8 mouse cellular contexts compared by ENCODE assay signal in the genomic region with DNA sequence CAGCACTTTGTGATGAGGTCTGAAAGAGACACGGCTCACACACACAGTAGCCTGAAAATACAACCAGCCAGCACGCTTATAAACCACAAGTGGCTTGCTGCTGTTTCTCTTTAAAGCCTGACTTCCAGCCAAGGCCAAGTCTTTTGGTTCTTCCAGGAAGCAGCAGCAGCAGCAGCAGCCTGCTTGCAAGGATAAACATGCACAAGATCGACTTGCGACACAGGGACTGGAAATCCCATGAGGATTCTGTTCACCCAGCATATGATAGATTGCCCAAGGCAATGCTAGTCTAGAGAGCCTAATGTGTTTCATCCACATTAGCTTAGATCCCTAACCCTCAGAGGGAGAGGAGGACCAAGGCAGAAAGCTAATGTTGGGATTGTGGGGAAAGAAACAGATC. TPM values are rescaled to one million over a fixed set of nuclear protein-coding genes. Genes with fewer than 3 reads are reported as not detected.
DNase-seq lines count a peak whose midpoint lies in the region; ATAC-seq and TF ChIP-seq lines count a peak whose summit lies in the region.

No protein-coding gene starts in this region.

- H3K9ac ChIP-seq in embryonic facial prominence, embryonic 15.5 days = no peak overlapping the region
- no peak overlapping the region for H3K9ac ChIP-seq in limb, embryonic 12.5 days (replicated peaks)

- H3K4me1 ChIP-seq in embryonic facial prominence, embryonic 15.5 days = peaks cover 35% of the 10 kb centered on the region
- H3K4me1 ChIP-seq in limb, embryonic 12.5 days (replicated peaks) = peaks cover 48% of the 10 kb centered on the region
- no peaks in the 10 kb centered on the region for H3K4me1 ChIP-seq in small intestine, adult 2 months (ENCODE audit: control insufficient read depth, insufficient read depth, insufficient read length, low read length)

- H3K27ac ChIP-seq in embryonic facial prominence, embryonic 15.5 days (replicated peaks) = peak overlapping the region; percentile 56
- H3K27ac ChIP-seq in limb, embryonic 12.5 days = peak overlapping the region; percentile 88
- 0 out of 2 replicates have a peak overlapping the region, but pooled peaks have one; percentile 31 for H3K27ac ChIP-seq in small intestine, adult 2 months (ENCODE audit: insufficient read depth, low read depth, low read length)

- 9% methylated on average over 4 of the region's 4 CpGs for WGBS in embryonic facial prominence, embryonic 15.5 days
- WGBS in limb, embryonic 12.5 days = 27% methylated on average over 4 of the region's 4 CpGs
- WGBS in small intestine, adult 2 months = 53% methylated on average over 4 of the region's 4 CpGs

- no peaks in the 10 kb centered on the region for H3K9me3 ChIP-seq in embryonic facial prominence, embryonic 15.5 days (replicated peaks)
- H3K9me3 ChIP-seq in limb, embryonic 12.5 days = no peaks in the 10 kb centered on the region

- no peaks in the 10 kb centered on the region for H3K27me3 ChIP-seq in embryonic facial prominence, embryonic 15.5 days
- H3K27me3 ChIP-seq in limb, embryonic 12.5 days = no peaks in the 10 kb centered on the region
- H3K27me3 ChIP-seq in small intestine, adult 2 months (ENCODE audit: control insufficient read depth, insufficient read depth, low read length) = no peaks in the 10 kb centered on the region

- no peak for TF ChIP-seq POLR2A in small intestine, adult 2 months (IDR thresholded peaks at IDR 0.05; ENCODE audit: low read depth, low read length)

- no peak for ATAC-seq in embryonic facial prominence, embryonic 15.5 days (ENCODE audit: insufficient number of reproducible peaks, low FRiP score, low TSS enrichment, low read depth)
- ATAC-seq in limb, embryonic 12.5 days (ENCODE audit: insufficient number of reproducible peaks, insufficient read depth, low FRiP score, low TSS enrichment, low read depth) = no peak

- peak; percentile 66 for DNase-seq in adrenal gland, postnatal 14 days
- DNase-seq in heart, postnatal 4 days = peak; percentile 26
- no peak for DNase-seq in cerebellum, adult 11 months
- DNase-seq in thymus, postnatal 14 days = no peak
- no peak for DNase-seq in cerebellum, adult 9-10 months

- no peak overlapping the region for H3K4me2 ChIP-seq in embryonic facial prominence, embryonic 15.5 days (replicated peaks)
- no peak overlapping the region for H3K4me2 ChIP-seq in limb, embryonic 12.5 days

- 0 out of 2 replicates have a peak, but pooled peaks cover 4% of the 10 kb centered on the region for H3K36me3 ChIP-seq in embryonic facial prominence, embryonic 15.5 days
- peaks cover 30% of the 10 kb centered on the region for H3K36me3 ChIP-seq in limb, embryonic 12.5 days
- H3K36me3 ChIP-seq in small intestine, adult 2 months (ENCODE audit: control insufficient read depth, insufficient read depth, low read length) = no peaks in the 10 kb centered on the region

- no peak overlapping the region for H3K4me3 ChIP-seq in embryonic facial prominence, embryonic 15.5 days (replicated peaks)
- H3K4me3 ChIP-seq in limb, embryonic 12.5 days (replicated peaks) = no peak overlapping the region
- no peak overlapping the region for H3K4me3 ChIP-seq in small intestine, adult 2 months (ENCODE audit: low read depth, low read length)

- no peak for TF ChIP-seq CTCF in small intestine, adult 2 months (IDR thresholded peaks at IDR 0.05; ENCODE audit: extremely low read depth, insufficient read length, insufficient replicate concordance, low read depth, low read length)

RNA-seq across cellular contexts. Expression of gene Fermt2, which starts 22.0 kb away (rescaled TPM):
- 140 and 148 TPM in 2 replicates for total RNA-seq in adrenal gland, postnatal 14 days (2021)
- polyA plus RNA-seq in embryonic facial prominence, embryonic 15.5 days (2015; fragmentation: Nextera tagmentation; extraction: Ambion mirVana) = 136 and 150 TPM in 2 replicates
- total RNA-seq in heart, postnatal 4 days (2021) = 100 to 1,000 TPM; 311 to 341 TPM
- polyA plus RNA-seq in limb, embryonic 12.5 days (2016; fragmentation: Nextera tagmentation; extraction: Ambion mirVana) = 123 and 128 TPM in 2 replicates
- 4.7 and 4.9 TPM in 2 replicates for polyA plus RNA-seq in small intestine, adult 2 months (2012; rRNA removed)

Comparison
In these comparisons a context has a peak if more than half of its experiments do, and no peak if none do; other contexts are left out.
1. DNase-seq: peak in adrenal gland, postnatal 14 days (single experiment) and heart, postnatal 4 days (single experiment); none in cerebellum, adult 11 months (single experiment), thymus, postnatal 14 days (single experiment) and cerebellum, adult 9-10 months (single experiment).
2. H3K27ac ChIP-seq: peak in every context shown above with its lines; median percentile 88 in limb, embryonic 12.5 days; 56 in embryonic facial prominence, embryonic 15.5 days; 31 in small intestine, adult 2 months.
3. RNA of gene Fermt2, which starts 22.0 kb away (polyA plus RNA-seq): 136 to 150 TPM in embryonic facial prominence, embryonic 15.5 days and 123 to 128 TPM in limb, embryonic 12.5 days; 4.7 to 4.9 TPM in small intestine, adult 2 months; every median in the first group is over 10 times any median in the second.